Mouse (Mus musculus) embryonic facial prominence, embryonic 11.5 days (tissue): ENCODE measurements around the gene Cela3a. TPM values are rescaled to one million over a fixed set of nuclear protein-coding genes. Genes with fewer than 3 reads are reported as not detected.
"Not testable (repeated sequence)": the region's sequence is repeated elsewhere in the genome, so short reads cannot be mapped to it uniquely, and the experiment has no call there.

ENCODE experiments used
- ATAC-seq: fragments of 200-750 bp; cut with Nextera tagmentation; replicated peaks from 2 replicates; pipeline ENCODE4 v1.8.0; 2017; ENCODE audit warnings: low read depth; ENCODE audit not compliant: insufficient number of reproducible peaks, low FRiP score, low TSS enrichment
- DNase-seq: peaks from one replicate; pipeline ENCODE4 v3.0.0-alpha.2; 2015; ENCODE audit warnings: low spot score
- H3K27ac ChIP-seq: fragments of 300-500 bp; sonication (generic); replicated peaks from 2 replicates; pipeline ENCODE4 v1.5.1; 2014; ENCODE audit warnings: mild to moderate bottlenecking, low read depth, low read length, control low read depth
- H3K27me3 ChIP-seq: fragments of 300-500 bp; sonication (generic); 2 replicates; pipeline ENCODE4 v1.6.1; 2014; ENCODE audit warnings: mild to moderate bottlenecking, low read length, moderate library complexity, mixed read lengths; ENCODE audit not compliant: control insufficient read depth, insufficient read depth
- H3K36me3 ChIP-seq: fragments of 300-500 bp; sonication (generic); replicated peaks from 2 replicates; pipeline ENCODE4 v1.6.1; 2014; ENCODE audit warnings: low read depth, mild to moderate bottlenecking, low read length, moderate library complexity, mixed read lengths; ENCODE audit not compliant: control insufficient read depth, insufficient read depth
- H3K4me1 ChIP-seq: fragments of 300-500 bp; sonication (generic); 2 replicates; pipeline ENCODE4 v1.6.1; 2014; ENCODE audit warnings: low read length, mixed read lengths; ENCODE audit not compliant: control insufficient read depth, insufficient read depth
- H3K4me2 ChIP-seq: fragments of 300-500 bp; sonication (generic); 2 replicates; pipeline ENCODE4 v1.6.1; 2014; ENCODE audit warnings: low read depth, mild to moderate bottlenecking, control low read depth, low read length, moderate library complexity
- H3K4me3 ChIP-seq: fragments of 300-500 bp; sonication (generic); 2 replicates; pipeline ENCODE4 v1.5.1; 2014; ENCODE audit warnings: low read depth, low read length, control low read depth
- H3K9ac ChIP-seq: fragments of 300-500 bp; sonication (generic); replicated peaks from 2 replicates; pipeline ENCODE4 v1.6.1; 2014; ENCODE audit warnings: mild to moderate bottlenecking, control low read depth, low read length
- H3K9me3 ChIP-seq: fragments of 300-500 bp; sonication (generic); replicated peaks from 2 replicates; pipeline ENCODE4 v1.6.1; 2016; ENCODE audit warnings: mild to moderate bottlenecking, low read length, inconsistent platforms, mixed read lengths; ENCODE audit not compliant: control insufficient read depth
- WGBS: fragments of 180-500 bp; shearing (Covaris S2); extraction: QIAGEN DNeasy Blood & Tissue Kit; methylation state at CpG from one replicate; pipeline ENCODE4 v1.1.7; 2014; 5-methylcytosine and 5-hydroxymethylcytosine counted together
- polyA plus RNA-seq: library from polyadenylated mRNA; unstranded; fragments of >200 nt; fragmentation: Nextera tagmentation; extraction: Ambion mirVana; gene quantifications from 2 replicates; pipeline ENCODE4 v1.2.1, GENCODE M21; 2014

The Cela3a gene
- polyA plus RNA-seq, 1 experiment from 2014 or later, result not detected

- Histone ChIP-seq H3K27me3 (no peaks in the 10 kb centered on the region), H3K9ac (no peak overlapping the region), H3K4me1 (no peaks in the 10 kb centered on the region), H3K4me2 (no peak overlapping the region), H3K27ac (no peak overlapping the region), H3K4me3 (no peak overlapping the region), H3K36me3 (no peaks in the 10 kb centered on the region), H3K9me3 (no peaks in the 10 kb centered on the region)
- DNase-seq, result no peak
- 88% methylated on average over 8 of the region's 8 CpGs for WGBS
- ATAC-seq, result no peak
These were observed 29.3 kb upstream of the Cela3a start for GRCm38 (mm10) chr4:137438842-137439241.

DNA sequence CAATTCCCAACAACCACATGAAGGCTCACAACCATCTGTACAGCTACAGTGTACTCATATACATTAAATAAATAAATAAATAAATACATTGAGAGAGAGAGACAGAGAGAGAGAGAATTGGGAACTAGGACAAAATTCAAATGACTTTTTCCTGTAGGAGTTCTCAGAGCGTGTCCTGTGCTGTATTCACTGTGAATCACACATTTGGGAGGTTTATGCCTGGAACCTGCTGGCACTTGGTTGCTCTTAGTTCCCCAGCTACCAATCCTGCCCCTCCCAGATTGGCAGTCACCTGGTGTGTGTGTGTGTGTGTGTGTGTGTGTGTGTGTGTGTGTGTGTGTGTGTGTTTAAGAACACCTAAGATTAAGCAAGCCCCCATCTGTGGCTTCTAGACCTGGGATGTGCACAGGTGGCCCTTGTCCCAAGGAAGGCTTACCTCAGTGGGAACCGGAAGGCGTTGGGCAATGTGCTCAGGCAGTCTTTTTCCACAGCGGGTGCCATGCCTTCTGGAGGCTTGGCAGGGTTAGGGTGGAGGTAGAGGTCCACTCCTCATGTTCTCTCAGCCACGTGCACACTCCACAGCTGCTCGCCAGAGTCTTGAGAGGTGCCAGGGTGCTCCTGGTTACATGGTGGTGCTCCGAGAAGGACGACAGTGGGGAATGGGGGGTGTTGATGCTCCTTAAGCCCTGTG is 27.5 kb upstream of the Cela3a start:
- Histone ChIP-seq H3K27ac (no peak overlapping the region), H3K9ac (no peak overlapping the region), H3K27me3 (no peaks in the 10 kb centered on the region), H3K4me2 (no peak overlapping the region), H3K4me3 (no peak overlapping the region), H3K36me3 (no peaks in the 10 kb centered on the region), H3K4me1 (no peaks in the 10 kb centered on the region), H3K9me3 (no peaks in the 10 kb centered on the region)
- 88% methylated on average over 8 of the region's 8 CpGs for WGBS
- DNase-seq (no peak), ATAC-seq (no peak)

DNA sequence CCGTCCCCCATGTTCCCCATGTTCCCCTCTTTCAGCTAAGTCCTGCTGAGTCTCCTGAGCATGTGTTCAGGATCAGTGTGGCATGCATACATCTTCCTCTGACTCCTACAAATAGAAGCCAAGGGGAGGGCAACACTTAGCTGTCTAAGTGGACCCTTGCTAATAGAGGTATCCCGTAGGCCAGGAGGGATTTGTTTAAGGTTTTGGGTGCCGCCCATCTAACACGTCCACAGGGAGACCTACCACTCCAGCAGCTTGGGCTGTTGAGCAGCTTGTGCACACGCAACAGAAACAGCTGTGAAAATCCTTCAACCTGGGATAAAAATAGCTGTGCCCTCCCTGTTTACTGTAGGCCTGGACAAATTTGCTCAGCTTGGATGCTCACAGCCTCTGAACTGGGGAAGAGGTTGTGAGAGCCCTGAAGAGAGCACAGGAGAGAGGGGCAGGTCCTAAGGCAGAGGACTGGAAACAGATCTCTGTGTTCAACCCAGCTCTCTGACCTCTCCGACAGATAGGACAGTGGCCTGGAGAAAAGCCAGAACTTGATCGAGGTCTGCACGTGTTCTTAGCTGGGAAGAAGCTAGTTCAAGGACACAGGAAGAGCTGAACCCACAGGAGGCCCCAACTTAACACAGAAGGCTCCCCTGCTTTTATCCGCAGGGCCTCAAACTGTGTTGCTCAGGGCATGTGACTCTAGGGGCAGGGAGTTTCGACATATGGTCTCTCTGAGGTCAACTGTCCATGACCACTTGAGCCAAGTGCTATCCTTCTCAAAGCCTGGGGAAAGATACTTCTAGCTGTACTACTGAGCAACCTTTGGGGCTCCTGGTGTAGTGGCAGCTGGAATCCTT is 23.3 kb upstream of the Cela3a start:
- 79% methylated on average over 10 of the region's 10 CpGs for WGBS
- not testable (repeated sequence) for H3K9me3 ChIP-seq, DNase-seq, H3K9ac ChIP-seq, H3K36me3 ChIP-seq, H3K4me3 ChIP-seq, H3K27ac ChIP-seq, H3K4me1 ChIP-seq, ATAC-seq, H3K4me2 ChIP-seq, H3K27me3 ChIP-seq

DNA sequence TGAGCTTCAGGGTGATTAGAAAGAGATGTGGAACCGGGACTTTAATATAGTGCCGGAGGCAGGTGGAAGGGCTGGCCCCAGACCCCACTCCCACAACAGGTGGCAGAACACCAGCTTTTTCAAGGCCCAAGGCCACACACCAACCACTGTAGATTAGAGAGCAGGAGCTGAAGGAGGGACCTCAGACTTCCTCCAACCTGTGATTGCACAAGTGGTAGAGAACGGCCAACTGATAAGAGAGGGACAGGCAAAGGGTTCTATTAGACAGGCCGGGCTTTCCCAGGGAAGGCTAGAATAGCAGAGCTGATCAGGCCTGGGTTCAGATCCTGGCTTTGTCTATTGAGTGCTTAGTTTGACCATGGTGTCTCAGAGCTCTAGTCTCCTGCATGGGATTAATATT is 20.9 kb upstream of the Cela3a start, which contains the start of gene Cela3b:
Gene Cela3b (minus strand): TSS at position 39 of the 400 bp plus-strand sequence.
- DNase-seq, result no peak
- no peak within 1 kb of the TSS for H3K4me2 ChIP-seq
- 91% methylated on average over 4 of the region's 4 CpGs for WGBS

DNA sequence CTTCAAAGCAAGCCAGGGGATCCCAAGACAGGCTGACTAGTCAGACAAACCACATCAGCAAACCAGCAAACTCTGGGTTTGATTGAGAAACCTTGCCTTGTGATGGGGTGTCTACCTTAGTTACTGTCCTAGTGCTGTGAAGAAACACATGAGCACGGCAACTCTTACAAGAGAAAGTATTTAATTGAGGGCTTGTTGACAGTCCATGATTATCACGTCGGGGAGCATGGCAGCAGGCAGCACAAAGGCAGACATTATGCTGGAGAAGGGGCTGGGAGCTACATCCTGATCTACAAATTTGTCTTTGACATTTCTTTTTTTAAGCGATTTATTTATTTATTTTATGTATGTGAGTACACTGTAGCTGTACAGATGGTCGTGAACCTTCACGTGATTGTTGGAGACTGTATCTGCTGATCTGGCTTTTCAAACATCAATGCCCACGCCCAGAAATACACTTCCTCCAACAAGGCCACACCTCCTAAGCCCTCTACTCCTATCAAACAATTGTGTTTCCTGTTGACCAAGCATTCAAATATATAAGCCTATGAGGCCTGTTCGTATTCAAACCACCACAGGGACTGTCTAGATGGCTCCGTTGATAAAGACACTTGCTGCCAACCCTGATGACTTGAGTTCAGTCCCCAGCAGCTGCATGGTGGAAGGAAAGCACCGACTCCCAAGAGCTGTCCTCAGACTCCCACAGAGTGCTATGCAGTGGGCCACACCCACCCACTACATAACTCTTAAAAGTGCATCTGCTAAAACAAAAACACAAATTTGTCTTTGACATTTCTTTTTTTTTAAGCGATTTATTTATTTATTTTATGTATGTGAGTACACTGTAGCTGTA is 8.3 kb upstream of the Cela3a start:
- H3K4me1 ChIP-seq, result no peaks in the 10 kb centered on the region
- H3K27ac ChIP-seq, result no peak overlapping the region
- ATAC-seq (no peak), DNase-seq (no peak)
- H3K27me3 ChIP-seq, result no peaks in the 10 kb centered on the region
- H3K9me3 ChIP-seq, result no peaks in the 10 kb centered on the region
- no peak overlapping the region for H3K4me3 ChIP-seq
- no peak overlapping the region for H3K9ac ChIP-seq
- no peak overlapping the region for H3K4me2 ChIP-seq
- WGBS, result 67% methylated on average over 11 of the region's 11 CpGs
- no peaks in the 10 kb centered on the region for H3K36me3 ChIP-seq

More for the DNA sequence above, 20.9 kb upstream of the Cela3a start, which contains the start of gene Cela3b:
- Histone ChIP-seq H3K9ac (no peak within 1 kb of the TSS), H3K36me3 (no peaks in the 10 kb centered on the region), H3K4me1 (no peaks in the 10 kb centered on the region), H3K27ac (no peak within 1 kb of the TSS), H3K9me3 (no peaks in the 10 kb centered on the region), H3K27me3 (no peaks in the 10 kb centered on the region), H3K4me3 (no peak within 1 kb of the TSS)
- no peak for ATAC-seq

- Histone ChIP-seq H3K27ac (no peak overlapping the region), H3K27me3 (no peaks in the 10 kb centered on the region), H3K36me3 (no peaks in the 10 kb centered on the region), H3K4me3 (no peak overlapping the region), H3K4me1 (no peaks in the 10 kb centered on the region), H3K9ac (no peak overlapping the region), H3K9me3 (no peaks in the 10 kb centered on the region), H3K4me2 (no peak overlapping the region)
- 77% methylated on average over 1 of the region's 1 CpGs for WGBS
- ATAC-seq (no peak), DNase-seq (no peak)
These were observed 5.3 kb upstream of the Cela3a start for GRCm38 (mm10) chr4:137414936-137415335.

DNA sequence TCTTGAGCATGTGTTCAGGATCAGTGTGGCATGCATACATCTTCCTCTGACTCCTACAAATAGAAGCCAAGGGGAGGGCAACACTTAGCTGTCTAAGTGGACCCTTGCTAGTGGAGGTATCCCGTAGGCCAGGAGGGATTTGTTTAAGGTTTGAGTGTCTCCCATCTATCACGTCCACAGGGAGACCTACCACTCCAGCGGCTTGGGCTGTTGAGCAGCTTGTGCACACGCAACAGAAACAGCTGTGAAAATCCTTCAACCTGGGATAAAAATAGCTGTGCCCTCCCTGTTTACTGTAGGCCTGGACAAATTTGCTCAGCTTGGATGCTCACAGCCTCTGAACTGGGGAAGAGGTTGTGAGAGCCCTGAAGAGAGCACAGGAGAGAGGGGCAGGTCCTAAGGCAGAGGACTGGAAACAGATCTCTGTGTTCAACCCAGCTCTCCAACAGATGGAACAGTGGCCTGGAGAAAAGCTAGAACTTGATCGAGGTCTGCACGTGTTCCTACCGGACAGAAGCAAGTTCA is 2.7 kb upstream of the Cela3a start:
- DNase-seq, ATAC-seq, H3K9me3 ChIP-seq, H3K4me2 ChIP-seq, H3K9ac ChIP-seq, H3K27ac ChIP-seq, H3K4me1 ChIP-seq, H3K27me3 ChIP-seq, H3K36me3 ChIP-seq, H3K4me3 ChIP-seq: not testable (repeated sequence)
- WGBS, result 85% methylated on average over 7 of the region's 7 CpGs
